Mouse (Mus musculus) hindbrain, embryonic 14.5 days (tissue): Measurements from ENCODE around the gene Tgm2. TPM values are rescaled to one million over a fixed set of nuclear protein-coding genes. Genes with fewer than 3 reads are reported as not detected.

Source experiments
- ATAC-seq: fragments of 200-750 bp; cut with Nextera tagmentation; 2 replicates; pipeline ENCODE4 v1.8.0; 2017; ENCODE audit warnings: moderate number of reproducible peaks, mild to moderate bottlenecking, moderate TSS enrichment, moderate library complexity; ENCODE audit not compliant: low FRiP score
- DNase-seq: peaks from one replicate; pipeline ENCODE4 v3.0.0-alpha.2; 2015; ENCODE audit warnings: low spot score
- H3K27ac ChIP-seq: fragments of 300-500 bp; sonication (generic); 2 replicates; pipeline ENCODE4 v1.5.1; 2014; ENCODE audit warnings: mild to moderate bottlenecking, moderate library complexity
- H3K27me3 ChIP-seq: fragments of 300-500 bp; sonication (generic); 2 replicates; pipeline ENCODE4 v1.6.1; 2014; ENCODE audit warnings: mild to moderate bottlenecking, low read length, mixed read lengths; ENCODE audit not compliant: control insufficient read depth, insufficient read depth
- H3K36me3 ChIP-seq: fragments of 300-500 bp; sonication (generic); replicated peaks from 2 replicates; pipeline ENCODE4 v1.6.1; 2014; ENCODE audit not compliant: control insufficient read depth, insufficient read depth
- H3K4me1 ChIP-seq: fragments of 300-500 bp; sonication (generic); replicated peaks from 2 replicates; pipeline ENCODE4 v1.6.1; 2014; ENCODE audit warnings: antibody characterized with exemption, low read length, mixed read lengths; ENCODE audit not compliant: control insufficient read depth, insufficient read depth
- H3K4me2 ChIP-seq: fragments of 300-500 bp; sonication (generic); replicated peaks from 2 replicates; pipeline ENCODE4 v1.6.1; 2014; ENCODE audit warnings: mild to moderate bottlenecking, moderate library complexity
- H3K4me3 ChIP-seq: fragments of 300-500 bp; sonication (generic); replicated peaks from 2 replicates; pipeline ENCODE4 v1.5.1; 2014; ENCODE audit warnings: mild to moderate bottlenecking, low read length
- H3K9ac ChIP-seq: fragments of 300-500 bp; sonication (generic); 2 replicates; pipeline ENCODE4 v1.6.1; 2014
- H3K9me3 ChIP-seq: fragments of 300-500 bp; sonication (generic); 2 replicates; pipeline ENCODE4 v1.6.1; 2016; ENCODE audit warnings: low read length; ENCODE audit not compliant: control insufficient read depth
- WGBS: fragments of 180-500 bp; shearing (Covaris S2); extraction: QIAGEN DNeasy Blood & Tissue Kit; methylation state at CpG from one replicate; pipeline ENCODE4 v1.1.7; 2014; 5-methylcytosine and 5-hydroxymethylcytosine counted together
- polyA plus RNA-seq: library from polyadenylated mRNA; unstranded; fragments of >200 nt; fragmentation: Nextera tagmentation; extraction: Ambion mirVana; gene quantifications from 2 replicates; pipeline ENCODE4 v1.2.1, GENCODE M21; 2014

Tgm2 gene
- polyA plus RNA-seq, 1 experiment from 2014 or later: 6.1 TPM

- Histone ChIP-seq H3K4me2 (no peak overlapping the region), H3K9ac (no peak overlapping the region), H3K4me1 (0 out of 2 replicates have a peak, but pooled peaks cover 4% of the 10 kb centered on the region), H3K9me3 (no peaks in the 10 kb centered on the region), H3K36me3 (peaks cover 35% of the 10 kb centered on the region), H3K27ac (peak overlapping the region; percentile 55; the same call in 1 of the 2 replicates), H3K4me3 (no peak overlapping the region), H3K27me3 (no peaks in the 10 kb centered on the region)
- DNase-seq (no peak), ATAC-seq (no peak)
- 88% methylated on average over 2 of the region's 2 CpGs for WGBS
These were observed 68.3 kb downstream of the Tgm2 start for GRCm38 (mm10) chr2:158077981-158078380.

GRCm38 (mm10) chr2:158076690-158077089 lies 69.5 kb downstream of the Tgm2 start:
- H3K9me3 ChIP-seq: no peaks in the 10 kb centered on the region
- DNase-seq: no peak
- H3K4me1 ChIP-seq: 0 out of 2 replicates have a peak, but pooled peaks cover 4% of the 10 kb centered on the region
- H3K27me3 ChIP-seq: no peaks in the 10 kb centered on the region
- H3K4me3 ChIP-seq: no peak overlapping the region
- WGBS: 84% methylated on average over 6 of the region's 6 CpGs
- H3K9ac ChIP-seq: no peak overlapping the region
- H3K4me2 ChIP-seq: no peak overlapping the region
- peaks cover 44% of the 10 kb centered on the region for H3K36me3 ChIP-seq
- no peak for ATAC-seq
- no peak overlapping the region for H3K27ac ChIP-seq

GRCm38 (mm10) chr2:158074835-158075234 lies 71.4 kb downstream of the Tgm2 start:
- DNase-seq (no peak), ATAC-seq (no peak)
- Histone ChIP-seq H3K9ac (no peak overlapping the region), H3K27ac (no peak overlapping the region), H3K36me3 (peaks cover 58% of the 10 kb centered on the region), H3K4me1 (no peaks in the 10 kb centered on the region), H3K4me3 (no peak overlapping the region), H3K4me2 (no peak overlapping the region), H3K27me3 (no peaks in the 10 kb centered on the region), H3K9me3 (no peaks in the 10 kb centered on the region)
- 84% methylated on average over 5 of the region's 5 CpGs for WGBS

GRCm38 (mm10) chr2:158071633-158071995 lies 74.6 kb downstream of the Tgm2 start:
- no peaks in the 10 kb centered on the region for H3K4me1 ChIP-seq
- H3K4me2 ChIP-seq: no peak overlapping the region
- DNase-seq (no peak), ATAC-seq (no peak)
- no peak overlapping the region for H3K27ac ChIP-seq
- WGBS: 89% methylated on average over 5 of the region's 5 CpGs
- peaks cover 62% of the 10 kb centered on the region for H3K36me3 ChIP-seq
- H3K4me3 ChIP-seq: no peak overlapping the region
- no peaks in the 10 kb centered on the region for H3K27me3 ChIP-seq
- no peak overlapping the region for H3K9ac ChIP-seq
- no peaks in the 10 kb centered on the region for H3K9me3 ChIP-seq

- Histone ChIP-seq H3K4me2 (no peak overlapping the region), H3K27ac (no peak overlapping the region), H3K27me3 (no peaks in the 10 kb centered on the region), H3K36me3 (peaks cover 58% of the 10 kb centered on the region), H3K9ac (no peak overlapping the region), H3K9me3 (no peaks in the 10 kb centered on the region), H3K4me1 (no peaks in the 10 kb centered on the region), H3K4me3 (no peak overlapping the region)
- 88% methylated on average over 3 of the region's 3 CpGs for WGBS
- DNase-seq: no peak
- ATAC-seq: no peak
These were observed 75.2 kb downstream of the Tgm2 start for GRCm38 (mm10) chr2:158070885-158071632.

- no peak for ATAC-seq
- H3K4me2 ChIP-seq: no peak overlapping the region
- no peaks in the 10 kb centered on the region for H3K9me3 ChIP-seq
- no peaks in the 10 kb centered on the region for H3K4me1 ChIP-seq
- H3K9ac ChIP-seq: no peak overlapping the region
- peaks cover 46% of the 10 kb centered on the region for H3K36me3 ChIP-seq
- no peaks in the 10 kb centered on the region for H3K27me3 ChIP-seq
- no peak overlapping the region for H3K27ac ChIP-seq
- no peak for DNase-seq
- no peak overlapping the region for H3K4me3 ChIP-seq
These were observed 77.7 kb downstream of the Tgm2 start for GRCm38 (mm10) chr2:158068444-158068971.

- Histone ChIP-seq H3K27ac (no peak overlapping the region), H3K36me3 (peaks cover 51% of the 10 kb centered on the region), H3K9me3 (no peaks in the 10 kb centered on the region), H3K27me3 (no peaks in the 10 kb centered on the region), H3K4me2 (no peak overlapping the region), H3K4me1 (no peaks in the 10 kb centered on the region), H3K9ac (no peak overlapping the region), H3K4me3 (no peak overlapping the region)
- no peak for DNase-seq
- WGBS: 92% methylated on average over 5 of the region's 5 CpGs
- no peak for ATAC-seq
These were observed 78.9 kb downstream of the Tgm2 start for GRCm38 (mm10) chr2:158067260-158067824.

- ATAC-seq: no peak
- peaks cover 52% of the 10 kb centered on the region for H3K36me3 ChIP-seq
These were observed 79.8 kb downstream of the Tgm2 start for GRCm38 (mm10) chr2:158066456-158066855.

More at GRCm38 (mm10) chr2:158066456-158066855, 79.8 kb downstream of the Tgm2 start:
- no peak for DNase-seq
- no peaks in the 10 kb centered on the region for H3K4me1 ChIP-seq
- H3K9ac ChIP-seq: no peak overlapping the region
- H3K9me3 ChIP-seq: no peaks in the 10 kb centered on the region
- no peak overlapping the region for H3K4me2 ChIP-seq
- no peaks in the 10 kb centered on the region for H3K27me3 ChIP-seq
- no peak overlapping the region for H3K27ac ChIP-seq
- no peak overlapping the region for H3K4me3 ChIP-seq
